Mouse (Mus musculus) c-Kit-positive CD71-positive TER-119-negative erythroid progenitor cells, embryonic 14.5 days (primary cell): ENCODE data around the gene Disp2.

ENCODE experiments used
- DNase-seq: peaks from one replicate; pipeline ENCODE4 v3.0.0-alpha.2; 2013; ENCODE audit warnings: low read depth

Disp2 gene

DNA sequence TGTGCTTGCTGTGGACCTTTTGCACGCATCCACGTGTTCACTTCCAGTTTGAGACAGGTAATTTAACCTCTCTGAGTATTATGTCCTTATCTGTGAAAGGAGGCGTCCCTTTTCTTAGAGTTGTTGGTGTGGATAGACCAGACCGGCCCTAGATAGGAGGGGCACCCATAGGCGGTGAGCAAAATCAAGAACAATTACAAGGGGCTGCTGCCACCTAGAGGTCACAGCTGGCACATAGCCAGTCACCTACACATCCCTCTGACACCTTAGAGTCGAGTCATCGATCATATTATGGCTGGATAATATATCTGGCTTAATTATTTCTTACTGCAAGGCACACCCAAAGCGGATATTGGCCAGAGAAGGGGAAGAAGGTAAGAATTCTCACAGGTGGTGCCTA is 19.7 kb upstream of the Disp2 start:
- DNase-seq = peak; percentile 72

DNA sequence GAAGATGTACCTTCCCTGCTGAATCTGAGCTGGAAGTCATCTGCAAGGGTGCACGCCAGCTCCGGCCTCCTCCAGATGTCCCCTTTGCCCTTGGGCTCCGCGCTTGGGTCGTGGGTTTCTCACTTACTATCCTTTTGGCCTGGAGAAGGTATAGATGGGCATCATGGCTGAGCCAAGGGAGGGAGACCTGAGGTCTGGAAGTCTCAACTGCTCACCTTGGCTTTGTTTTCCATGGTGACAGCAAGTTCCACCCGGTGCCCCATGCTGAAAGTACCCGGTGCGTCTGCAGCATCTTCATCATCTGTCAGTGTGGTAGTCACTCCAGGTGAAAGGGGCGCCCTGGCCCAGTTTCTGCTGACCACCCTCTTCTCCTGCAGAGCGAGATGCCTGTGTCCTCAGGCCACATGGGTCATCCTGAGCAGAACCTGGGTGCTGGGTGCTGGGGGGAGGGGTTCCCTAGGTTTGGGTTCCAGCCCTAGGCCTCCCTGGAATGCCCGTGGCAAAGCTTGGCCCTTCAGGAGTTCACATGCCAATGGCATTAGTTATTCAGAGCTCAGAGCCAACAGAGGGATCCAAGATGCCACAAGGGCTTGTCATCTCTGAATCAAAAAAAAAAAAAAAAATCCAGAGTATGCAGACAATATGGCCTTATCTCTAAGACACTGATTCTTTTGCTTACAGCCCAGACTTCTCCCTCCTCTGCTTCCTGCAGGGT is 19.1 kb upstream of the Disp2 start:
- no peak for DNase-seq

DNA sequence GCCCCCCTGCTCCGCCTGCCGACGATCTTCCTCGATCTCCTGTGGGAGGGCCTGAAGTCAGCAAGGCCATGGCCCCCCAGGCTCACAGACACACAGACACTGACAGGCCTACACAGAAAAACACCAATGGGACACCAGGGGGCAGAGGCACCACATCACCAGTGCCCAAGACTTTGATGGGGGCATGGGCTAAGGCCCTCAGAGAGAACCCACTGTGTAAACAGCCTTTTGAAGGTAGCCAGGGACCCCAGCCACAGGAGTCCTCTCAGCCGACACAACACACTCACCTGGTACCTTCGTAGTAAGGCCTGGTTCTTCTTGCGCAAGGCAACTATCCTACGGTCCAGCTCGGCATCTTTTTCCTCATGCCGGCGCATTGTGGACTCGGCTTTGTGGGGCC is 18.2 kb upstream of the Disp2 start:
- no peak for DNase-seq

DNA sequence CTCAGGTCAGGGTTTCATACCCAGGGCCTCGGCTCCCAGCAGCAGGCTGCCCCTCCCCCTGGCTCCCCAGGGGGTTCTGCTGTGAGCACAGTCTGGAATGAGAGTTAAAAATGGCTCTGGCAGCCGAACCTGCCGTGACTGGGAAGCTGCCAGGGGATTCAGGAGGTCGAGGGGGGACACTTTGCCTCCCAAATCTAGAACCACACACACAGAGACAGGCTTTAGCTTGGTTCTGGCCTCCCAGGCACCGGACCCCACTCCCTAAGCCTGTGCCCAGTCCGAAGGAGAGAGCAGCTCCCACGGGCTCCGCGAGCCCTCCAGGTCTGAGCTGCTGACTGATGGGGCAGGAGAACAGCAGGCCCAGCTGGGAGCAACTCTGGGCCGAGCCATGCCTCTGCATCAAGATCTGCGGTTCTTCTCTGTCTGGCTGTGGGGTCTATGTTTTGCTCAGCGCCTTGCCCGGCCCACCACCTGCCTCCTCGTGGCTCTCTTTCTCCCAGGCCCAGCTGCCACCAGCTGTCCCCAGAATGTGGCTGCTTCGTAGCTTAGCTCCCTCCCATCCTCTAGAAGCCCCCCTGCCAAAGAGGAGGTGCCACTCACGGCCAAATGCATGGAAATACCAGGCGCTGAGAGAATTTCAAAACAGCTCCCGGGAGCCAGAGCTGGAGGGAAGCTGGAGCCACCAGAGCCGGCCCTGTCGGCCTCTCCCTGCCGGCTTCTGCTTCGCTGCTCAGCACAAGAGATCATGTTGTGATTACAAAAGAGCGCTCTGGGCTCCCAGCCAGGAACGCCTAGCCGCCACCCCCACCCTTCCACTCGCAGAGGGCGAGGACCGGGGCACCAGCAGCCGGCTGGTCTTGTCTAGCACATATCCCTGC is 17.4 kb upstream of the Disp2 start, which contains the start of gene Ccdc9b:
Ccdc9b (minus strand) TSS at position 756 of the 878 bp plus-strand sequence.
- DNase-seq = no peak

DNA sequence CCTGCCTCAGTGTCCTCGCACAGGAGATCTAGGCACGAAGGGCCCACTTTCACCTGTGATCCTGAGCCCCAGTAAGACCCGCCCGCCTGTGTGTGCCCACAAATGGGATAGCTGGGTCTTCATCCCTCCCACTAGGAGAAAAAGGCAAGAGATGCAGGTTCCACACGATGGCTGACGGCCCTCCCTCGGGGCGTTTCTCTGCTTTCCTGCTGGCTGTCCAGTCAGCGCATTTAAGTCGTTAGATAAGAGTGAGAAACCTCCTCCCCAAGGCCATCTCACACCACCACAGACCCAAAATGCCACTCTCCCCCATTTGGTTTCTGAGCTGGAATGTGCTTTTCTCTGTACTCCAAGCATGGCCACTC is 16.8 kb upstream of the Disp2 start:
- no peak for DNase-seq

DNA sequence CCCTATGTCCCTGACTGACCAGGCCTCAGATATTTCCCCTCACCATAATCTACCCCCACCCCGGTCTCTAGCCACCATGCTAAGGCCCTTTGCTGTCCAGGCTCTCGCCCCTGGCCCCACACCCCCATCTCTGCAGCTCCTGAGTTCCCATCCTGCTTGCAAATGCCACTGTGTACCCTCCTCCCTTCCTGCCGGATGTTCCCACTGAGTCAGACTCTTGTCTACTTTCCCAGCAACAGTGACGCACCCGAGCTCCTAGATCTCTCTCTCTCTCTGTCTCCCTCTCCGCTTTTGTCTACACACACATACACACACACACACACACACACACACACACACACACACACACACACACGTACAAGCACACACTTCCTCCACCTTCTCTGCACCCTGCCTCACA is 16.1 kb upstream of the Disp2 start:
- DNase-seq = no peak

DNA sequence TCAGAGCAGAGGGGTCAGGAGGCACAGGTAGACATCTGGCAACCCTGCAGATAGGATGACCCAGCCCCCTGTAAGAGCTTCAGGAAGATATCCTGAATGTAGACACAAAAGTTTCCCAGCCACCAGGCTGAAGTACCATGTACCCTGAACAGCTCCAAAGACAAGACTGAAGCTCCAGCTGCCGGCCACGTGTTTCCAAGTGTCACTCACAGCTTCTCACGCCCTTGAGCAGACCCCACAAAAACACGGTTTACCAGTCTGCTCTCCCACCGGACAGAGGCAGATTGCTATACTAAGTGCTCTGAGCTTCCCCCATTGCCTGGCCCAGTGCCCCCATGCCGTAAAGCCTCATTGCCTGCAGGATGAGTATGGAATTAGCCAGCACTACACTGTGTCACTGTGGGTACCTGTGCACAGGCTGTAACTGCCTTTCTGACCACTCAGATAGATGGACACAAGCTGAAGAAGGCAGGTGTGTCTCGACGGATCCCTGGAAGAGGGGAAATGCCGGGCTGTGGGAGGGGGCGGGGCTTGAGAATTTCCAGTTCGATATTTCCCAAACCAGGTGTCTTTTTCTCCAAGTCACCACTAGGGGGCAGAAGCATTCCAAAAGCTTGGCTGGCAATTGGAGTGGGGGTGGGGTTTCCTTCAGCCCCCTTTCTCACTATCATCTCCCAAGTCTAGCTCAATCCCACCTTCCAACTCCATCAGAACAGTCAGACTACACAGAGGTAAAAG is 15.3 kb upstream of the Disp2 start:
- DNase-seq = no peak

DNA sequence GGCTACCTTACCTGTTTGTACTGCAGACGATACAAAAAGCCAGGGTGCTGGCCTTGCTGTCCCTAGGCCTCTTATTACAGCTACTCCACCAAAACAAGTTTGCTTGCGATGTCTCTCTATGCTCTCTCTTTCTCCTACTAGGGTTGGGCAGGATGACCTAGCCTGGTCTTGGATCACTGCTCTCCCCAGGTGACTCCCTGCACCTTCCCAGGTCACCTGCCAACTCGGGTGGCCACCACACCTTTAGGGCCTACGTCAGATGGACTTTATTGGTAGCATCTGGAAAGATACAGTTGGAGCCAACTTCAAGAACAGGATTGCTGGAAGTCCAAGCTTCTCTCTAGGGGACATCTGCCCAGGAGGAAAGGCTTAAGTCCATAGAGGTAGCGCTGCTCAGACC is 14.6 kb upstream of the Disp2 start:
- no peak for DNase-seq

DNA sequence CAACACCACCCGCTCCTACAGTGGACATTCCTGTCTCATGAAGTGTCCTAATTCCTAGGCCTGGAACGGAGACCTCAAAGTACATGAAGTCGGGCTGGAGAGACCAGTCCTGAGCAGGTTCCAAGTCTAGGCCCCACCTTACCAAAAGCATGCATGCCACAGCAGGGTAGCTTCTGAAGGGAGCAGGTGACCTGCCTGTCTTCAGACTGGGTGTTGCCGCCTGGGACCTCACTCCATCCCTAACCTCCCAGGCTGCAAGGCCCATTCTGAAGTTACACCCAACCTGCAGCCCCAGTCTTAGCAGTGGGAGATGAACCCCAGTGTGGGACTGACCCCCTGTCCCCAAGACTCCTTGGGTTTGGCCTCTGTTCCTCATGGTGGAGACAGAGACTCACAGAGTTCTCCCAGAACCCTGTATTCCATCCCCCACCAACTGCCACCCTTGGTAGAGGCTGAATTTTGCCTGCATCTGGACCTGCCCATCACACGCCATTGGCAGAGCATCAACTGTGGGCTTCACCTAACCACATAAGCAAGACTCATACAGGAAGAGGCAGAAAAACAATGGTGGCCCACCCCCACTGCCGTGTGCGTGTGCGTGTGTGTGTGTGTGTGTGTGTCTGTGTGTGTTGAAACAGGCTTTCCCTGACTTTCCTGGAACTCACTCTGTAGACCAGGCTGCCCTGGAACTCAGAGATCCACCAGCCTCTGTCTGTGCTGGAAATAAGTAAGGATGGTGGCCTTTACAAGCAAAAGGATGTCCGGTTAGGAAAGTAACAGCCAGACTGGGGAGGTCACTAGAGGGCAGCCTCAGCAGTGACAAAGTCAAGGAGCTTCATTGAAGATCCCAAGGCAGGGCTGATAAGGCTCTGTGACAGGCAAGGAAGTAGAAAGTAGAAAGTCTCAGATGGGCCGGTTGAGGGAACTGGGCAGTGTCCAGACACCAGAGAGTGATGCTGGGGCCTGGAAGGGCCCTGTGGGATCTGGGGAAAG is 13.2 kb upstream of the Disp2 start:
- DNase-seq = no peak

DNA sequence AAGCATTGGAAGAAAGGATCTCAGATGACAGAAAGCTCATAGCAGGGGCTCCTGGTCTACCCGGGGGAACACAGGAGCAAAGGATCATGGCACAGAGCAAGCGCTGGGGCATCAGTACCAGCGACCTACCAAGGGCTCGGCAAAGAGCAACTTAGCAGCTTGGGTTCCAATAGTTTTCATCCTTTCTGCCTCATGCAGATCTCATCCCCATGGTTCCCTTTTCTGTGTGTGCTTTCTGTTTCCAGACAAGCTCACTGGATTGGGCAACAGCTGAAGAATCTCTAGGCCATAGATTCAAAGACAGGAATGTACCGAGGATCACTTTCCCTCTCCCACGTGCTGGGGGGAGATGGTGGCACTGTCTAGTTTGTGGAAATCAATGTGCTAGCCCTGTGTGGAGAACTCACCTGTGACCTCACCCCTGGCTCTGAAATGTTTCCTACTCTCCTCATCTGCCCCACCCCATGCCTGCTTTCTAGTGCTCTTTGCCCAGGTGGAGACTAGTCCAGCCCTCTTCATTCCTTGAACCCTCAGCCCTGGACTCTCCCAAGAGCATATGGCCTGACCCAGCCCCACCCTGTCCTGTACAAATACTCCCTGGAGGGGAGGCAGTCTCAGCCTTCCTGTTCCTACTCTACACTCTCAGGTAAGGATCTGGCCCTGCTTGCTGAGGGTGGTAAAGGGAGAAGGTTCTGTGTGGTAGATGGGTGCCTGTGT is 7.2 kb upstream of the Disp2 start, which contains the start of gene Phgr1:
Phgr1 (plus strand) TSS at position 612 of the 717 bp plus-strand sequence.
- no peak for DNase-seq

DNA sequence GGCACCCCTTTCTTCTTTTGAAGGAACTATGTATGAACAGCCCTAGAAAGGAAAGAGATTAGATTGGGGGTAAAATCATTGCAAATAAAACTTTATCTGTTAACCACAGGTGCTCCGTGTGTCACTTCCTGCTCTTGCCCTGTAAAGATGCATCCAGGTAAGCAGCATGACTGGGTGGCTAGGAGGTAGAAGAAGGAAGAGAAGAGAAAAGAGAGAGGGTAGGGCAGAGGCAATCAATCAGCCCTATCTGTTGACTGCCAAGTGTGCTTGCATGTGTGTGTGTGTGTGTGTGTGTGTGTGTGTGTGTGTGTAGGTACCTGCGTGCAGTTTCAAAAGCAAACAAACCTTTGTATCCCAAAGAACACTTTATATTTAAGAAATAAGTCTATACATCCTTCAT is 5.0 kb upstream of the Disp2 start:
- no peak for DNase-seq

DNA sequence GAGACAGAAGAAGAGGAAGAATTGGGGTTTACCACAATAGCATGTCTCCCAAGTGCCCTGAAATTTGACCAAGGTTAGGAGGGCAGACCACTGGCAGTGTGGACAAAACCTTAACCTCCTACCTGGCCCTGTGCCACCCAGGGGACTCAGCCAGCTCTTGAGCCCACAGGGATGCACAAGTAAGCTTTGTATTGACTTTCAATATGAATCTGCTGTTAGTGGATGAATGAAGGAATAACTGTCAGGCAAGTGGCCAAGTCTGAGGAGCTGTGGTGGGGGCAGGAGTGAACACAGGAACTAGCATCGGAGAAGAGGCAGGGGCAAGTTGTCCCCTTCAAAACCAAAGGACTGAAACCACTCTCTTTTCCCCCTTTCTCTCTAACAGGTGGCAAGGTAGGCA is 4.1 kb upstream of the Disp2 start:
- no peak for DNase-seq

DNA sequence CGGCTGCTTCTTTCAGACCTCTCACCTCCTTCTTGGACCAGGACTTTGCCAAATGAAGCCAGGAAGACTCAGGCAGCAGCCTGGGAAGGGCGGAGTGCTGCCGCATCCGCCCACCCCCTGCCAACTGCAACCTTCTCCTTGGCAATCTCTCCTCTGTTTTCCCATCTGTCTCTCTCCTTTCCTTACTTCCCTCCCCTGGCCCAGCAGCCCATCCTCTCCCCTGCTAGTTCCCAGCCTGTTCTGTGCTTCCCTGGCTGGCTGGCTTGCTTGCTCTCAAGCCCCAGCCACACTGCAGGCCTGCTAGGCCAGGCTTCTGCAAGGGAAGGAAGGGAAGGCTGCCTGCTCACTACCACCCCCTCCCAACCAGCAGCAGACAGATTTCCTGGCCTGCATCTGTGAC is 3.7 kb upstream of the Disp2 start:
- DNase-seq = no peak

DNA sequence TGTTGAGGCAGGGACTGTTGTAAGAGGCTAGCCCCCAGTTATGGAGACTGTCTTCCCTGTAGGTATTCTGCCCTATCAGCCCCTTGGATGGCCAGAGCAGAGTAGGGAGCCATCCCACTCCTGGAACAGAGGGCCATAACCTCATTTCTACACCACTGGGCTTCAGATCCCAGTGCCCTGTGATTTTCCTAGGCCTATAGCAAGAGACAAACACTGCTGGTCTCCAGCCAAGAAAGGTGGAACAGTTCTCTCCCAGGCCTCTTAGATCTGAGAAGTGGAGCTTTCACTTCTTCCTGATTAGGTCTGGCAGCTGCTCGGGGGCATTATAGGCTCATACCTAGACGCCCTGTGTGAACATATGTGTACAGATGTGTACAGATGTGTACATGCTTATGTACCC is 3.2 kb upstream of the Disp2 start:
- no peak for DNase-seq

DNA sequence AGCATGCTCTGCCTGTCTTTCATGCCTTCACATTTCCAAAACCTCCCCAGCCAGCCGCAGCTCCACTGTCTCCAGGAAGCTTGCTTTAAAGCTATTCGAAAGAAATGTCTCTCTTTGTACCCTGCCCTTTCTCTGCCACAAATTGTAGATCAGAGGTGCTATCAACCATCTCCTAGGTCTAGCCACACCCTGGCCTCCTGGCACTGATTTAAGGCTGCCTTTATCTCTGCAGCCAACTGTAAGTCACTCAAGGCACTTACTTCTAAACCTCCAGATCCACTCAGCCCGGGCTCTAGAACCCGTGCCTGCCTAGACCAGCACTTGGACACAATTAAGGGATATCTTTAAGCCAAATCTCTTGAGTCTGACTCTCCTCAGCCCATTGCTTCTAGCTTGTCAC is 1.1 kb upstream of the Disp2 start:
- DNase-seq = no peak

DNA sequence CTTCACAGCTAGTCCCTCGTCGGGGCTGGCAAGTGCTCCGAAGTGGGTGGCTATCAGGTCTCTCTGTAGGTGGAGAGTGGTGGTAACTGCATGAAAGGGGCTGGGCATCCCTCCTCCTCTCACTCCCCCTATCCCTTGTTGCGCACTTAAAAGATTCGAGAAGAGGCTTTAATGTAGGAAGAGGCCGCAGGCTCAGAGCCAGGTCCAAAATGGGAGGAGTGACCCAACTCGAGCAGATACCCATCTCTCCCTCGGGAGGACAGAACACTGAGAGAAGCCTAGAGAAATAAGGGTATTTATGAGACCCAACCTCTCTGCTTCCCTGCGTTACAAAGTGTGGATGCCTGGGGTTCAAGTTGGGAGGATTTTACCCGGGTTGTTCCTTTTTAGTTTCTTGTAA is 454 bp upstream of the Disp2 start:
- DNase-seq = no peak

DNA sequence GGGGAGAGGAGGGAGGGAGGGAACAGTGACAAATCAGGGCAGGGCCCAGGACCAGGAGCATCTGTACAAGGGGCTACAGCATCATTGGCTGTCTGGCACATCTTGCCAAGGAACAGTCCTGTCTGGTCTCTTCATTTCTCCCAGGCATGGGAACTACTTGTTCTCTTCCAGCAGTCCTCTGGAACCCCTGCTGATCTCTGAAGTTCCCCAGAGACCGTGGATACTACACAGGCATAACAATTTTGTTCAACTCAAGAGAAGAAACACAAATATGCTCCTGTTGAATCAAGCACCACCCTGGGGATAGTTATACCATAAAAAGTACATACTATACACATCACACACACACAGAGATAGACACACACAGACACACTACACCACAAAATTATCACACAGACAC is 1.6 kb downstream of the Disp2 start:
- no peak for DNase-seq

DNA sequence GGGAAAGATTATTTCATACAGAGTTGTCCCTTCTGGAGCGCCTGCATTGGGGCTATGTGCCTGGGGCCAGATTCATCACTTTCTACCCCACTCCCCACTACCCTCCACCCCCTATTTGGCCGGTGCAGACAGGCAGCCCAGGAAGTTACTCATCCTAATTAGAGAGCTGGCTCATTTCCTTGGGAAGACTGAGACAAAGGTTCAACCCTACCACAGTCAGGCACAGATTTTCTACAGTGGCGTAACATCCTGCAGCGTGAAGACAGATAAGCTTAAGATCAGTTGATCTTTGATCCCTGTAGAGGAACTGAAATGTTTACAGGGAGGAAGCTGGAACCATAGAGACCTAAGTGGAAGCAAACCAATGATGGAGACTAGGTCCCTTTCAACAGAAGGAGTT is 2.8 kb downstream of the Disp2 start:
- DNase-seq = no peak

DNA sequence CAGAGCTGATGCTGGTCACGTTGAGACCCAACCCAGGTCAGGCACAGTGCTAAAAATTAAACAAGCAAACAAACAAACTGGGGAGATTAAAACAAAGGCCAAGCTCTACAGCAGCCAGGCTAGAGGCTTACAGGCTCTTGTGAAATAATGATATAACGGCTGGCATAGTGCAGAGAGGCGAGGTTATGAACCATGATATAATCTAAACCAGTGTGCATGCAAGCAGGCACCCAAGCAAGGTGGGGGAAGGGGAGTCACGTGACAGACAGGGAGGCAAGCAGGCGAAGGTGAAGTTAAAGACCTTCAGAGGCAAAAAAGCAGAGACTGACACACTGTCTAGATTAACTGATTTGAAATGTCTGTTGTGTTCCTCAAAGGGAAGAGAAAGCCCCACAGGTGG is 3.6 kb downstream of the Disp2 start:
- no peak for DNase-seq

DNA sequence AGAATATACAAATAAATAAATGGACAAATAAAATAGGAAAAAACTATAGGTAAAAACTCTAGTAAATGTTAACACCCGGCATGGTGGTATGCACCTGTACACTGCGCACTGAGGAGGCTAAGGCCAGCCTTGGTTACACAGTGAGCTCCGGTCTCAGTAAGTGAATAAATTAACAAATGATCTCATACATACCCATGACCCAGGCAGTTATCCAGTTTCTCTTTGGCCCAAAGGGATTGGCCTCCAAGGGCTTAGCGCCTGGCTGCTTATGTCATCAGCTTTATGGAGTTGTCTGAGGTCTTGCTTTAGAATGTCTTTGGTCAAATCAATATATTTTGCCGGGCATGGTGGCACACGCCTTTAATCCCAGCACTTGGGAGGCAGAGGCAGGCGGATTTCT is 4.1 kb downstream of the Disp2 start:
- DNase-seq = no peak

DNA sequence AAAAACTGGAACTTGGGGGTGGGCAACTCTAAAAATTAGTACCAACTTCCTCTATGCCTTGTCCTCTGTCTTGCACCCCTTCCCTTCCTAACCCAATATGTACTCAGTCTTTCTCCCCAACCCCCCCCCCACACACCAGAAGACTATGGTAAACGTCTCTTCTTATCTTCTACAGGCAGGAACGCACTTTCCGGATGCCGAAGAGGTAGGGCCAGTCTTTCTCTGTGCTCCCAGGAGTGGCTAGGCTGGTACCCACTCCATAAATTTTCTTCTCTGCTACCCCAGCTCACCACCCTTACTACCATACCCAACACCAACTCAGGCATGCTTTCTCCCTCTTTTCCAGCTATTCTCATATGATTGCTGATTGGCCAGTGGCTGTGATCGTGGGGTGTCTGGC is 7.0 kb downstream of the Disp2 start:
- DNase-seq = no peak
